Comparison of ENCODE assay signal across 8 mouse cellular contexts in the genomic region with DNA sequence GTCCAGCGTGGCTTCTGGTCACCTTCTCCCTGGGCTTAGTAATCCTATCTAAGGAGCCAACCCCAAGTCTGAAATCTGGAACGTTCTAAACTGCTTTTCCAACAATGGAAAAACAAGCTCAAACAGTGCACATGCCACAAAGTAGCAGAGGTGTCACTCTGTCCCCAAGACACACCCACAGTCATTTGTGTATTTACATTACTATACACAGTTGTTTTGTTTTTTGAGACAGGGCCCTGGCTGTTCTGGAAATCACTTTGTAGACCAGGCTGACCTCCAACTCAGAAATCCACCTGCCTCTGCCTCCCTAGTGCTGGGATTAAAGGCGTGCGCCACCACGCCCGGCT. TPM values are rescaled to one million over a fixed set of nuclear protein-coding genes. Genes with fewer than 3 reads are reported as not detected.
DNase-seq lines count a peak whose midpoint lies in the region; ATAC-seq and TF ChIP-seq lines count a peak whose summit lies in the region.

No protein-coding gene starts in this region.

- peak overlapping the region; percentile 71; the same call in 1 of the 2 replicates for H3K4me3 ChIP-seq in liver, adult 2 months (ENCODE audit: insufficient read depth, low read depth, low read length)
- peak overlapping the region; percentile 100 for H3K4me3 ChIP-seq in embryonic facial prominence, embryonic 14.5 days (ENCODE audit: low read depth, low read length)
- H3K4me3 ChIP-seq in intestine, postnatal 0 days (ENCODE audit: low read depth, low read length) = peak overlapping the region; percentile 93
- peak overlapping the region; percentile 97 for H3K4me3 ChIP-seq in neural tube, embryonic 12.5 days

- H3K4me2 ChIP-seq in embryonic facial prominence, embryonic 14.5 days (ENCODE audit: low read depth, low read length) = peak overlapping the region; percentile 74
- H3K4me2 ChIP-seq in intestine, postnatal 0 days (replicated peaks; ENCODE audit: low read depth) = peak overlapping the region; percentile 97
- H3K4me2 ChIP-seq in neural tube, embryonic 12.5 days (replicated peaks) = peak overlapping the region; percentile 86

- H3K4me1 ChIP-seq in liver, adult 2 months (ENCODE audit: control insufficient read depth, insufficient read depth, low read length) = no peaks in the 10 kb centered on the region; the same call in 1 of the 2 replicates
- peaks cover 6% of the 10 kb centered on the region; the same call in 1 of the 2 replicates for H3K4me1 ChIP-seq in embryonic facial prominence, embryonic 14.5 days (ENCODE audit: control insufficient read depth, insufficient read depth, low read length)
- 0 out of 2 replicates have a peak, but pooled peaks cover 4% of the 10 kb centered on the region for H3K4me1 ChIP-seq in intestine, postnatal 0 days (replicated peaks; ENCODE audit: control insufficient read depth, insufficient read depth, low read length)
- peaks cover 15% of the 10 kb centered on the region for H3K4me1 ChIP-seq in neural tube, embryonic 12.5 days

- peaks cover 14% of the 10 kb centered on the region for H3K79me2 ChIP-seq in liver, adult 2 months (ENCODE audit: control insufficient read depth, insufficient read depth, low read length)

- WGBS in liver, adult 2 months = 63% methylated on average over 6 of the region's 6 CpGs
- 58% methylated on average over 6 of the region's 6 CpGs for WGBS in embryonic facial prominence, embryonic 14.5 days
- 61% methylated on average over 6 of the region's 6 CpGs for WGBS in intestine, postnatal 0 days
- WGBS in neural tube, embryonic 12.5 days = 63% methylated on average over 6 of the region's 6 CpGs

- ATAC-seq in embryonic facial prominence, embryonic 14.5 days (ENCODE audit: low read depth) = no peak
- peak; percentile 15; the same call in 1 of the 2 replicates for ATAC-seq in intestine, postnatal 0 days
- 0 out of 2 replicates have a peak, but pooled peaks have one; percentile 4 for ATAC-seq in neural tube, embryonic 12.5 days (ENCODE audit: low FRiP score, low read depth)

- no peaks in the 10 kb centered on the region for H3K27me3 ChIP-seq in liver, adult 2 months (ENCODE audit: control insufficient read depth, insufficient read depth, low read length)
- H3K27me3 ChIP-seq in embryonic facial prominence, embryonic 14.5 days (replicated peaks; ENCODE audit: control insufficient read depth, insufficient read depth, low read length) = no peaks in the 10 kb centered on the region
- no peaks in the 10 kb centered on the region for H3K27me3 ChIP-seq in intestine, postnatal 0 days (replicated peaks; ENCODE audit: control insufficient read depth, insufficient read depth, low read length)
- H3K27me3 ChIP-seq in neural tube, embryonic 12.5 days (replicated peaks) = no peaks in the 10 kb centered on the region

- no peak overlapping the region for H3K27ac ChIP-seq in liver, adult 2 months (replicated peaks; ENCODE audit: insufficient read depth, low read depth, low read length)
- peak overlapping the region; percentile 68; the same call in 1 of the 2 replicates for H3K27ac ChIP-seq in embryonic facial prominence, embryonic 14.5 days (replicated peaks; ENCODE audit: low read depth, low read length)
- no peak overlapping the region for H3K27ac ChIP-seq in intestine, postnatal 0 days (ENCODE audit: low read depth, low read length)
- H3K27ac ChIP-seq in neural tube, embryonic 12.5 days = no peak overlapping the region

- DNase-seq in liver, adult 2 months (ENCODE audit: extremely low read depth, low read depth, low spot score) = no peak
- no peak for DNase-seq in liver
- DNase-seq in embryonic facial prominence, embryonic 14.5 days (ENCODE audit: low spot score) = no peak
- no peak for DNase-seq in thymus, postnatal 25 days
- DNase-seq in frontal cortex, adult 2 months (ENCODE audit: extremely low spot score in 1 of 2, low spot score in 1 of 2) = no peak
- DNase-seq in left cerebral cortex, adult 9 months (ENCODE audit: low spot score in 2 of 2) = no peak

- no peak for TF ChIP-seq POLR2A in liver, adult 2 months (IDR thresholded peaks at IDR 0.05; ENCODE audit: extremely low read depth, insufficient read depth, low read length)

- no peak overlapping the region for H3K9ac ChIP-seq in liver, adult 2 months (ENCODE audit: low read depth, low read length)
- H3K9ac ChIP-seq in embryonic facial prominence, embryonic 14.5 days (ENCODE audit: low read depth, low read length) = peak overlapping the region; percentile 99
- H3K9ac ChIP-seq in intestine, postnatal 0 days (ENCODE audit: low read depth, low read length) = peak overlapping the region; percentile 91
- peak overlapping the region; percentile 98; the same call in 1 of the 2 replicates for H3K9ac ChIP-seq in neural tube, embryonic 12.5 days

- no peaks in the 10 kb centered on the region for H3K36me3 ChIP-seq in liver, adult 2 months (ENCODE audit: control insufficient read depth, insufficient read depth, low read length)
- 0 out of 2 replicates have a peak, but pooled peaks cover 12% of the 10 kb centered on the region for H3K36me3 ChIP-seq in embryonic facial prominence, embryonic 14.5 days (ENCODE audit: control insufficient read depth, insufficient read depth, low read length)
- peaks cover 11% of the 10 kb centered on the region for H3K36me3 ChIP-seq in intestine, postnatal 0 days (ENCODE audit: control insufficient read depth, insufficient read depth)
- H3K36me3 ChIP-seq in neural tube, embryonic 12.5 days = peaks cover 4% of the 10 kb centered on the region

- TF ChIP-seq CTCF in liver, adult 2 months (IDR thresholded peaks at IDR 0.05; ENCODE audit: low read depth, low read length) = no peak
- TF ChIP-seq CTCF in intestine, postnatal 0 days (IDR thresholded peaks at IDR 0.05; ENCODE audit: low read depth) = no peak

- no peaks in the 10 kb centered on the region for H3K9me3 ChIP-seq in embryonic facial prominence, embryonic 14.5 days (ENCODE audit: control insufficient read depth, low read length)
- no peaks in the 10 kb centered on the region for H3K9me3 ChIP-seq in intestine, postnatal 0 days (ENCODE audit: control insufficient read depth)
- H3K9me3 ChIP-seq in neural tube, embryonic 12.5 days = no peaks in the 10 kb centered on the region

RNA-seq across cellular contexts. Expression of gene Pelp1, which starts 0.4 kb away (rescaled TPM):
- 3.1 and 3.3 TPM in 2 replicates for total RNA-seq in liver, adult 2 months (2014; rRNA removed)
- polyA plus RNA-seq in liver, adult 2 months (2012; rRNA removed) = 7.7 and 7.9 TPM in 2 replicates
- 29.8 and 36.2 TPM in 2 replicates for polyA plus RNA-seq in embryonic facial prominence, embryonic 14.5 days (2014; fragmentation: Nextera tagmentation; extraction: Ambion mirVana)
- 9.5 and 9.9 TPM in 2 replicates for polyA plus RNA-seq in intestine, postnatal 0 days (2015; fragmentation: Nextera tagmentation; extraction: Ambion mirVana)
- 37.6 and 38.2 TPM in 2 replicates for polyA plus RNA-seq in neural tube, embryonic 12.5 days (2016; fragmentation: Nextera tagmentation; extraction: Ambion mirVana)
- polyA plus RNA-seq in frontal cortex, adult 2 months (2012; rRNA removed) = 19.3 and 20.9 TPM in 2 replicates

RNA-seq across cellular contexts. Expression of gene Arrb2, which starts 22.2 kb away (rescaled TPM):
- 9.5 and 11.5 TPM in 2 replicates for total RNA-seq in liver, adult 2 months (2014; rRNA removed)
- 14.7 and 22.2 TPM in 2 replicates for polyA plus RNA-seq in liver, adult 2 months (2012; rRNA removed)
- 19.0 and 24.1 TPM in 2 replicates for polyA plus RNA-seq in embryonic facial prominence, embryonic 14.5 days (2014; fragmentation: Nextera tagmentation; extraction: Ambion mirVana)
- 7.4 and 7.8 TPM in 2 replicates for polyA plus RNA-seq in intestine, postnatal 0 days (2015; fragmentation: Nextera tagmentation; extraction: Ambion mirVana)
- polyA plus RNA-seq in neural tube, embryonic 12.5 days (2016; fragmentation: Nextera tagmentation; extraction: Ambion mirVana) = 36.0 and 36.4 TPM in 2 replicates
- polyA plus RNA-seq in frontal cortex, adult 2 months (2012; rRNA removed) = 64.1 and 69.8 TPM in 2 replicates

RNA-seq across cellular contexts. Expression of gene Med11, which starts 41.4 kb away (rescaled TPM):
- total RNA-seq in liver, adult 2 months (2014; rRNA removed) = 11.2 and 13.3 TPM in 2 replicates
- polyA plus RNA-seq in liver, adult 2 months (2012; rRNA removed) = 9.4 and 10.4 TPM in 2 replicates
- 37.0 and 40.6 TPM in 2 replicates for polyA plus RNA-seq in embryonic facial prominence, embryonic 14.5 days (2014; fragmentation: Nextera tagmentation; extraction: Ambion mirVana)
- 30.1 and 30.7 TPM in 2 replicates for polyA plus RNA-seq in intestine, postnatal 0 days (2015; fragmentation: Nextera tagmentation; extraction: Ambion mirVana)
- 35.8 and 38.8 TPM in 2 replicates for polyA plus RNA-seq in neural tube, embryonic 12.5 days (2016; fragmentation: Nextera tagmentation; extraction: Ambion mirVana)
- 15.8 and 17.3 TPM in 2 replicates for polyA plus RNA-seq in frontal cortex, adult 2 months (2012; rRNA removed)

RNA-seq across cellular contexts. Expression of gene Zmynd15, which starts 49.0 kb away (rescaled TPM):
- total RNA-seq in liver, adult 2 months (2014; rRNA removed) = 0.74 and 1.5 TPM in 2 replicates
- polyA plus RNA-seq in liver, adult 2 months (2012; rRNA removed) = 2.1 and 4.4 TPM in 2 replicates
- 0.31 and 0.85 TPM in 2 replicates for polyA plus RNA-seq in embryonic facial prominence, embryonic 14.5 days (2014; fragmentation: Nextera tagmentation; extraction: Ambion mirVana)
- 1.4 and 1.5 TPM in 2 replicates for polyA plus RNA-seq in intestine, postnatal 0 days (2015; fragmentation: Nextera tagmentation; extraction: Ambion mirVana)
- polyA plus RNA-seq in neural tube, embryonic 12.5 days (2016; fragmentation: Nextera tagmentation; extraction: Ambion mirVana) = 0.34 and 0.63 TPM in 2 replicates
- 0.57 and 0.72 TPM in 2 replicates for polyA plus RNA-seq in frontal cortex, adult 2 months (2012; rRNA removed)

RNA-seq across cellular contexts. Expression of gene Cxcl16, which starts 49.5 kb away (rescaled TPM):
- total RNA-seq in liver, adult 2 months (2014; rRNA removed) = 5.7 and 10.2 TPM in 2 replicates
- 7.2 and 10.2 TPM in 2 replicates for polyA plus RNA-seq in liver, adult 2 months (2012; rRNA removed)
- 5.7 and 6.0 TPM in 2 replicates for polyA plus RNA-seq in embryonic facial prominence, embryonic 14.5 days (2014; fragmentation: Nextera tagmentation; extraction: Ambion mirVana)
- polyA plus RNA-seq in intestine, postnatal 0 days (2015; fragmentation: Nextera tagmentation; extraction: Ambion mirVana) = 33.8 and 39.3 TPM in 2 replicates
- 3.5 and 3.9 TPM in 2 replicates for polyA plus RNA-seq in neural tube, embryonic 12.5 days (2016; fragmentation: Nextera tagmentation; extraction: Ambion mirVana)
- 3.2 and 3.7 TPM in 2 replicates for polyA plus RNA-seq in frontal cortex, adult 2 months (2012; rRNA removed)
